Mouse (Mus musculus) C2C12 (cell line): ENCODE measurements around the gene Apoc4. TPM values are rescaled to one million over a fixed set of nuclear protein-coding genes. Genes with fewer than 3 reads are reported as not detected.

Source experiments
- H3K27me3 ChIP-seq: one replicate; pipeline ENCODE4 v1.6.1; 2011; ENCODE audit not compliant: control insufficient read depth, insufficient read depth, insufficient read length
- H3K36me3 ChIP-seq: one replicate; pipeline ENCODE4 v1.6.1; 2011; ENCODE audit not compliant: control insufficient read depth, insufficient read depth
- H3K4me3 ChIP-seq: one replicate; pipeline ENCODE4 v1.5.1; 2011; ENCODE audit warnings: mild to moderate bottlenecking, control low read depth; ENCODE audit not compliant: poor library complexity, insufficient read depth, severe bottlenecking
- H3K79me2 ChIP-seq: one replicate; pipeline ENCODE4 v1.6.1; 2011; ENCODE audit not compliant: control insufficient read depth, insufficient read depth
- H3K79me3 ChIP-seq: one replicate; pipeline ENCODE4 v1.6.1; 2011; ENCODE audit warnings: low read depth, control low read depth
- H3ac ChIP-seq: one replicate; pipeline ENCODE3; 2011; ENCODE audit warnings: low read depth; ENCODE audit not compliant: control insufficient read depth, insufficient read length
- CEBPB ChIP-seq: IDR thresholded peaks from one replicate; pipeline ENCODE4 v1.6.1; 2011; ENCODE audit warnings: low read depth, mild to moderate bottlenecking, control low read depth, moderate library complexity
- CTCF ChIP-seq: IDR thresholded peaks from one replicate; pipeline ENCODE4 v1.5.1; 2011; ENCODE audit not compliant: control insufficient read depth, insufficient read depth, insufficient read length
- FOSL1 ChIP-seq: IDR thresholded peaks from one replicate; pipeline ENCODE4 v1.8.0; 2011; ENCODE audit warnings: mild to moderate bottlenecking, low read length; ENCODE audit not compliant: poor library complexity, insufficient read depth, severe bottlenecking
- MAX ChIP-seq: IDR thresholded peaks from one replicate; pipeline ENCODE4 v1.6.1; 2011; ENCODE audit warnings: mild to moderate bottlenecking, control low read depth
- MYOD1 ChIP-seq: IDR thresholded peaks from one replicate; pipeline ENCODE4 v1.6.1; 2011; ENCODE audit warnings: low read depth; ENCODE audit not compliant: control insufficient read depth, insufficient read length
- MYOG ChIP-seq: IDR thresholded peaks from one replicate; pipeline ENCODE4 v1.6.1; 2011; ENCODE audit not compliant: control insufficient read depth, insufficient read length; ENCODE audit errors: extremely low read depth
- USF1 ChIP-seq: IDR thresholded peaks from one replicate; pipeline ENCODE4 v1.6.1; 2011; ENCODE audit warnings: low read depth, mild to moderate bottlenecking, control low read depth, moderate library complexity
- long read RNA-seq, 2 experiments: library from polyadenylated mRNA; unstranded; transcript quantifications; one replicate each; pipeline ENCODE4 v2.0.0; 2019 to 2020
- polyA plus RNA-seq: library from polyadenylated mRNA; unstranded; fragments of >200 nt; fragmentation: generic; extraction: Trizol; gene quantifications from one replicate; pipeline ENCODE4 v1.2.1, GENCODE M21; 2012; ENCODE audit warnings: missing spikeins

The Apoc4 gene
- not detected for polyA plus RNA-seq
- long read RNA-seq, experiment 1: 0 reads
- long read RNA-seq, experiment 2: 0 reads

GRCm38 (mm10) chr7:19681202-19681694, at the start of gene Apoc4, which contains the start of gene Gm44805:
Apoc4 (minus strand) TSS chr7:19681479.
Gm44805 (minus strand) TSS chr7:19681423.
- H3ac ChIP-seq: no peak within 1 kb of the TSS
- H3K27me3 ChIP-seq: peaks cover 13% of the 10 kb centered on the region
- no peak within 1 kb of the TSS for H3K4me3 ChIP-seq
- no peaks in the 10 kb centered on the region for H3K79me3 ChIP-seq
- no peaks in the 10 kb centered on the region for H3K79me2 ChIP-seq
- H3K36me3 ChIP-seq: no peaks in the 10 kb centered on the region
- TF ChIP-seq USF1 (no peak), MYOG (no peak), CEBPB (no peak), MAX (no peak)

DNA sequence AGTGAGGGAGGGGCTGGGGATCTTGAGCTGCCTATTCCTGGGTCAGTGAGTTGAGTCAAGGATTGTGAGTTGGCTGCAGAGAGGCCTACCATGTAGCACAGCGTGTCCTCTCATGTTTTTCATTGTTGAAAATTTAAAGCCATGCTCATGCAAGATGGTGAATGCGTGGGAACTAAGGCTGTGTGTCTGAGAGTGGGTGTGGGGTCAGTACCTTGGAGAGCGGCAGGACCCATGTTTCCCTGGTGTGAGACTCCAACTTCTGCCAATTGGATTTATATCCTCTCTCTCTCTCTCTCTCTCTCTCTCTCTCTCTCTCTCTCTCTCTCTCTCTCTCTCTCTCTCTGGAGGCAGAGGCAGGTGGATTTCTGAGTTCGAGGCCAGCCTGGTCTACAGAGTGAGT, 45.3 kb upstream of the Apoc4 start:
- Histone ChIP-seq H3K79me2 (no peaks in the 10 kb centered on the region), H3K27me3 (no peaks in the 10 kb centered on the region), H3K79me3 (no peaks in the 10 kb centered on the region), H3K4me3 (no peak overlapping the region), H3ac (no peak overlapping the region), H3K36me3 (no peaks in the 10 kb centered on the region)
- TF ChIP-seq MYOD1 (no peak), FOSL1 (no peak), MAX (no peak), CTCF (no peak), USF1 (no peak), CEBPB (no peak), MYOG (no peak)

- H3K4me3 ChIP-seq: no peak overlapping the region
- H3K79me2 ChIP-seq: no peaks in the 10 kb centered on the region
- H3ac ChIP-seq: no peak overlapping the region
- no peaks in the 10 kb centered on the region for H3K36me3 ChIP-seq
- no peaks in the 10 kb centered on the region for H3K79me3 ChIP-seq
- no peaks in the 10 kb centered on the region for H3K27me3 ChIP-seq
- TF ChIP-seq MYOD1 (no peak), CEBPB (no peak), CTCF (no peak), MAX (no peak), USF1 (no peak), FOSL1 (no peak), MYOG (no peak)
Observed at GRCm38 (mm10) chr7:19724167-19724566, 42.9 kb upstream of the Apoc4 start.

- no peaks in the 10 kb centered on the region for H3K27me3 ChIP-seq
- H3ac ChIP-seq: no peak overlapping the region
- H3K79me3 ChIP-seq: no peaks in the 10 kb centered on the region
- no peak for TF ChIP-seq FOSL1
- no peak for TF ChIP-seq CEBPB
- no peak for TF ChIP-seq MYOD1
- TF ChIP-seq MAX: no peak
- TF ChIP-seq CTCF: no peak
- no peak for TF ChIP-seq MYOG
- no peak for TF ChIP-seq USF1
- H3K36me3 ChIP-seq: no peaks in the 10 kb centered on the region
- no peaks in the 10 kb centered on the region for H3K79me2 ChIP-seq
- H3K4me3 ChIP-seq: no peak overlapping the region
Observed at GRCm38 (mm10) chr7:19722754-19723195, 41.5 kb upstream of the Apoc4 start.

DNA sequence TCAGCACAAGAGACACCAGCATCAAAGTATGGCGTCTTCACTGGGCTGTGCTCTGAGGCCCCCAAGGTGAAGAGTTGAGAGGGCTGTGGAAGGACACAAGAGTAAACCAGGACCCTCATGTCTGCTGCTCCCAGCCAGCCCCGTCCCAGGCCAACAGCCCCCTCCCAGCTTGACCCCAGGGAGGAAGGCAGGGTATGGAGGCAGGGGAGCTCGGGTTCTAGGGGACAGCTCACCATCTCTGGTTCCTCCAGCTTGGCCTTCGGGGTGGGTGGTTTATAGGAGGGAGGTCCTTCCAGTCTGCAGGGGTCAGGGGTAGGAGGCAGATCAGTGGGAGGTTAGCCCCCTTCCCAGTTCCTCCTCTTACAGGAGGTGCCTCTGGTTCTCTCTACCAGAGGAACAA, 37.9 kb upstream of the Apoc4 start:
- no peak overlapping the region for H3ac ChIP-seq
- no peaks in the 10 kb centered on the region for H3K36me3 ChIP-seq

More for the DNA sequence above, 37.9 kb upstream of the Apoc4 start:
- Histone ChIP-seq H3K79me2 (peaks cover 9% of the 10 kb centered on the region), H3K4me3 (no peak overlapping the region), H3K79me3 (peaks cover 6% of the 10 kb centered on the region), H3K27me3 (no peaks in the 10 kb centered on the region)
- TF ChIP-seq USF1 (no peak), CTCF (no peak), MYOD1 (no peak), CEBPB (no peak), FOSL1 (no peak), MAX (no peak), MYOG (no peak)
